Mouse (Mus musculus) neural tube, embryonic 11.5 days (tissue): ENCODE measurements around the gene Aspa. TPM values are rescaled to one million over a fixed set of nuclear protein-coding genes. Genes with fewer than 3 reads are reported as not detected.
"Not testable (repeated sequence)": the region's sequence is repeated elsewhere in the genome, so short reads cannot be mapped to it uniquely, and the experiment has no call there.

Experiments
- ATAC-seq: fragments of 200-750 bp; cut with Nextera tagmentation; 2 replicates; pipeline ENCODE4 v1.8.0; 2017; ENCODE audit warnings: moderate number of reproducible peaks, mild to moderate bottlenecking, moderate TSS enrichment, moderate library complexity; ENCODE audit not compliant: insufficient read depth, low FRiP score, low TSS enrichment
- DNase-seq: peaks from one replicate; pipeline ENCODE4 v3.0.0-alpha.2; 2015; ENCODE audit warnings: low spot score
- H3K27ac ChIP-seq: fragments of 300-500 bp; sonication (generic); 2 replicates; pipeline ENCODE4 v1.5.1; 2014; ENCODE audit warnings: low read depth, mild to moderate bottlenecking, low read length
- H3K27me3 ChIP-seq: fragments of 300-500 bp; sonication (generic); 2 replicates; pipeline ENCODE4 v1.6.1; 2014; ENCODE audit warnings: mild to moderate bottlenecking, low read length, mixed read lengths; ENCODE audit not compliant: control insufficient read depth, insufficient read depth
- H3K36me3 ChIP-seq: fragments of 300-500 bp; sonication (generic); 2 replicates; pipeline ENCODE4 v1.6.1; 2014; ENCODE audit warnings: mild to moderate bottlenecking, low read length, moderate library complexity, mixed read lengths; ENCODE audit not compliant: control insufficient read depth, insufficient read depth
- H3K4me1 ChIP-seq: fragments of 300-500 bp; sonication (generic); 2 replicates; pipeline ENCODE4 v1.6.1; 2014; ENCODE audit warnings: low read length, mixed read lengths; ENCODE audit not compliant: control insufficient read depth, insufficient read depth
- H3K4me2 ChIP-seq: fragments of 300-500 bp; sonication (generic); 2 replicates; pipeline ENCODE4 v1.6.1; 2014; ENCODE audit warnings: low read depth, mild to moderate bottlenecking, moderate library complexity
- H3K4me3 ChIP-seq: fragments of 300-500 bp; sonication (generic); 2 replicates; pipeline ENCODE4 v1.5.1; 2014; ENCODE audit warnings: low read depth, low read length
- H3K9ac ChIP-seq: fragments of 300-500 bp; sonication (generic); 2 replicates; pipeline ENCODE4 v1.6.1; 2014; ENCODE audit warnings: mild to moderate bottlenecking, low read length
- H3K9me3 ChIP-seq: fragments of 300-500 bp; sonication (generic); 2 replicates; pipeline ENCODE4 v1.6.1; 2016; ENCODE audit warnings: low read length; ENCODE audit not compliant: control insufficient read depth
- WGBS: fragments of 180-500 bp; shearing (Covaris S2); extraction: QIAGEN DNeasy Blood & Tissue Kit; methylation state at CpG from one replicate; pipeline ENCODE4 v1.1.7; 2014; 5-methylcytosine and 5-hydroxymethylcytosine counted together
- polyA plus RNA-seq: library from polyadenylated mRNA; unstranded; fragments of >200 nt; fragmentation: Nextera tagmentation; extraction: Ambion mirVana; gene quantifications from 2 replicates; pipeline ENCODE4 v1.2.1, GENCODE M21; 2014

The Aspa gene
- polyA plus RNA-seq, 1 experiment from 2014 or later = not detected

- not testable (repeated sequence) for H3K4me2 ChIP-seq, H3K36me3 ChIP-seq, H3K9me3 ChIP-seq, H3K27me3 ChIP-seq, H3K27ac ChIP-seq, H3K4me1 ChIP-seq, H3K4me3 ChIP-seq, H3K9ac ChIP-seq, DNase-seq, ATAC-seq
- WGBS = 73% methylated on average over 2 of the region's 2 CpGs
Observed at GRCm38 (mm10) chr11:73318581-73318980, 10.8 kb downstream of the Aspa start.

GRCm38 (mm10) chr11:73315961-73316360, 13.4 kb downstream of the Aspa start:
- H3K4me2 ChIP-seq = no peak overlapping the region
- no peaks in the 10 kb centered on the region for H3K27me3 ChIP-seq
- H3K9ac ChIP-seq = no peak overlapping the region
- H3K4me1 ChIP-seq = no peaks in the 10 kb centered on the region
- ATAC-seq (no peak), DNase-seq (no peak)
- no peaks in the 10 kb centered on the region for H3K36me3 ChIP-seq
- no peak overlapping the region for H3K27ac ChIP-seq
- H3K9me3 ChIP-seq = no peaks in the 10 kb centered on the region
- WGBS = 34% methylated on average over 3 of the region's 3 CpGs
- H3K4me3 ChIP-seq = no peak overlapping the region

GRCm38 (mm10) chr11:73303123-73303522, 26.3 kb downstream of the Aspa start:
- no peak overlapping the region for H3K4me3 ChIP-seq
- DNase-seq = no peak
- no peaks in the 10 kb centered on the region for H3K36me3 ChIP-seq
- no peak for ATAC-seq
- no peaks in the 10 kb centered on the region for H3K27me3 ChIP-seq
- H3K9ac ChIP-seq = no peak overlapping the region
- H3K27ac ChIP-seq = no peak overlapping the region
- H3K4me2 ChIP-seq = no peak overlapping the region
- H3K4me1 ChIP-seq = no peaks in the 10 kb centered on the region
- H3K9me3 ChIP-seq = no peaks in the 10 kb centered on the region
- WGBS = 55% methylated on average over 2 of the region's 2 CpGs

DNA sequence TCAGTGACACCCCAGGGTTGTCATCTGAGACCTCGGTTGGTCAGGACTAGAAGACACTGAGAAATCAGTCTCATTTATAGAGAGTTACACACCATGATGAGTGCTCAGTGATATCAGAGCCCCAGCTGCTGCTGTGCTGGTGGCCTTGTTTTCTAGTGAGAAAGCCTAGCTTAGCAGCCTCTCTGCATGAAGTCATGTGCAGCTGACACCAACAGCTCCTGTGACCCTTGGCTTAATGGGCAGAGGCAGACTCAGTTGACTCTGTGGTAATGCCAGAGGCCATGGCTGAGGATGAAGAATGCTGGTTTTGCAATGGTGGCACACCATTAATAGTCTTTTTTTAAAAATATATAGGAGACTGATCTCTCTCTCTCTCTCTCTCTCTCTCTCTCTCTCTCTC, 39.8 kb downstream of the Aspa start:
- DNase-seq (no peak), ATAC-seq (no peak)
- Histone ChIP-seq H3K4me2 (no peak overlapping the region), H3K9me3 (no peaks in the 10 kb centered on the region), H3K4me1 (no peaks in the 10 kb centered on the region), H3K36me3 (no peaks in the 10 kb centered on the region), H3K27me3 (no peaks in the 10 kb centered on the region), H3K27ac (no peak overlapping the region), H3K4me3 (no peak overlapping the region), H3K9ac (no peak overlapping the region)
- WGBS = 92% methylated on average over 1 of the region's 1 CpGs

- no peak for ATAC-seq
- no peaks in the 10 kb centered on the region for H3K4me1 ChIP-seq
- H3K9ac ChIP-seq = no peak overlapping the region
- H3K4me2 ChIP-seq = no peak overlapping the region
- no peak for DNase-seq
- H3K36me3 ChIP-seq = no peaks in the 10 kb centered on the region
- no peak overlapping the region for H3K4me3 ChIP-seq
- H3K27ac ChIP-seq = no peak overlapping the region
- no peaks in the 10 kb centered on the region for H3K9me3 ChIP-seq
- H3K27me3 ChIP-seq = no peaks in the 10 kb centered on the region
Observed at GRCm38 (mm10) chr11:73284351-73284750, 45.0 kb downstream of the Aspa start.

GRCm38 (mm10) chr11:73283926-73284325, 45.5 kb downstream of the Aspa start:
- no peak overlapping the region for H3K9ac ChIP-seq
- no peak for ATAC-seq
- H3K4me1 ChIP-seq = no peaks in the 10 kb centered on the region
- H3K27ac ChIP-seq = no peak overlapping the region
- no peaks in the 10 kb centered on the region for H3K27me3 ChIP-seq
- WGBS = 53% methylated on average over 1 of the region's 1 CpGs
- H3K9me3 ChIP-seq = no peaks in the 10 kb centered on the region
- no peaks in the 10 kb centered on the region for H3K36me3 ChIP-seq
- no peak for DNase-seq
- H3K4me2 ChIP-seq = no peak overlapping the region
- no peak overlapping the region for H3K4me3 ChIP-seq

GRCm38 (mm10) chr11:73283369-73283768, 46.0 kb downstream of the Aspa start:
- no peak overlapping the region for H3K4me2 ChIP-seq
- H3K27me3 ChIP-seq = no peaks in the 10 kb centered on the region
- ATAC-seq (no peak), DNase-seq (no peak)
- 81% methylated on average over 9 of the region's 9 CpGs for WGBS
- H3K36me3 ChIP-seq = no peaks in the 10 kb centered on the region
- no peaks in the 10 kb centered on the region for H3K4me1 ChIP-seq
- H3K9me3 ChIP-seq = no peaks in the 10 kb centered on the region
- no peak overlapping the region for H3K9ac ChIP-seq
- no peak overlapping the region for H3K27ac ChIP-seq
- H3K4me3 ChIP-seq = no peak overlapping the region

- DNase-seq = peak; percentile 63
- Histone ChIP-seq H3K9me3 (no peaks in the 10 kb centered on the region), H3K27ac (no peak overlapping the region), H3K36me3 (no peaks in the 10 kb centered on the region), H3K4me2 (peak overlapping the region; percentile 30), H3K27me3 (no peaks in the 10 kb centered on the region), H3K9ac (0 out of 2 replicates have a peak overlapping the region, but pooled peaks have one; percentile 5), H3K4me3 (peak overlapping the region; percentile 12; the same call in 1 of the 2 replicates), H3K4me1 (no peaks in the 10 kb centered on the region)
- ATAC-seq = peak; percentile 72
- 4% methylated on average over 16 of the region's 16 CpGs for WGBS
Observed at GRCm38 (mm10) chr11:73281528-73282027, 47.8 kb downstream of the Aspa start.

DNA sequence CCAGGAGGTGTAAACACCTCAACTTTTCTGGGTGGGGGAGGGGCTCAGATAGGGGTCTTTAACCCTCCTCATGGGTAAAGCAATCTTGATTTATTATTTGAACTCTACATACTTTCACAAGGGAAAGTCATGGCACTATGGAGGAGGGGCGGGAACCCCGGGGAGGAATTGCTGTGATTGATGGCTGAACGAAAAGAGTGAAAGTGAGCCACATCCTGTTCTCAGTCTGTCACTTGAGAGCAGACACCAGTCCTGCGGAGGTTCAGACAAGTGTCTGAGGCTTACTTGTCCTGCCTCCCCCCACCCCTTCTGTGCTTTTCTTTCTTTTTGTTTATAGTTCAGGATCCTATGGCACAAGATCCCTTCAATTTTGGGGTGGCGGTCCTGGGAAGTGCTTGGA, 48.7 kb downstream of the Aspa start:
- WGBS = 49% methylated on average over 5 of the region's 5 CpGs
- Histone ChIP-seq H3K27me3 (no peaks in the 10 kb centered on the region), H3K9ac (no peak overlapping the region), H3K36me3 (no peaks in the 10 kb centered on the region), H3K27ac (no peak overlapping the region), H3K9me3 (no peaks in the 10 kb centered on the region), H3K4me2 (no peak overlapping the region), H3K4me3 (no peak overlapping the region), H3K4me1 (no peaks in the 10 kb centered on the region)
- ATAC-seq = no peak
- DNase-seq = peak; percentile 18
